ENCODE assay signal across 9 mouse cellular contexts in the genomic region with DNA sequence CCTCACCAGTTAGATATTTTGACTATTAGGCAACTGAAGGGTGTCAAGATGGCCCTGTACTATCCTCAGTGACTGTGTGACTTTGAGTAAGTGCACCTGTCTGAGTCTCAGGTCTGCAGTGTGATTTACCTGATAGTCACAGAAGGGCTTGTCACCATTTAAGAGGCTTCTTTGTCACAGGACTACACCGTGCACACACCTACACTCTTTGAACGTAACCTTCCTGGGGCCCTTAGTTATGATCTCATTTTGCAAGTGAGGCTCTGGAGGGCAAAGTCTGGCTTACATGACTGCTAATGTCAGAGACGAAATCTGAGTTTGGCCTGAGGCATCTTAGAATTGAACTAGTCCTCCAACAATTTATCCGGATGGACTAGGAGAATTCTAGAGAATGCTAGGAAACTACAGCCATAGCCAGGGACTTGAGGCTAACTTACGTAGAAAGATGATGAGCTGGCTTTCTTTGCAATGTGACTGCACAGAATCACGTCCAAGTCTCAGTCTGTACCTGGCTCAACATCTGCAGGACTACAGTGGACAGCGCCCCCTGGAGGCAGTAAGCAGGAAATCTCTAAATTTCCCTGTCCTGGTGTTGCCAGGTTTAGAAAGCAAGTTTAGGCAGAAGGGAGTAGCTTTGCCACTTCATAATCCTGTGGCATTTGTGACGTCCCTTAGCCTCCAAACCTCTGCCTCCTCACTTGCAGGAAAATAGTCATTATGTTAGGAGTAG. TPM values are rescaled to one million over a fixed set of nuclear protein-coding genes. Genes with fewer than 3 reads are reported as not detected.
DNase-seq lines count a peak whose midpoint lies in the region; ATAC-seq and TF ChIP-seq lines count a peak whose summit lies in the region.
"Had no signal": no experiment of that assay in that cellular context is flagged by ENCODE, and none has a peak within 500 bp of the region (broad histone marks: within the 10 kb centered on the region; RNA-seq: fewer than 3 reads in every experiment).

No protein-coding gene starts in this region.

- peak; percentile 99 for TF ChIP-seq CTCF in CH12.LX (conservative IDR thresholded peaks at IDR 0.05 in 1 of 2, IDR thresholded peaks at IDR 0.05 in 1 of 2; ENCODE audit: low read depth in 2 of 2, low read length in 2 of 2)
- TF ChIP-seq CTCF in thymus, adult 2 months (IDR thresholded peaks at IDR 0.05; ENCODE audit: borderline replicate concordance, control insufficient read depth, extremely low read depth, insufficient read depth, low read length, poor library complexity): no peak

- H3K27me3 ChIP-seq in hindbrain, embryonic 10.5 days (ENCODE audit: insufficient read depth, poor library complexity, severe bottlenecking): peaks cover 57% of the 10 kb centered on the region
- peaks cover 57% of the 10 kb centered on the region for H3K27me3 ChIP-seq in hindbrain, embryonic 12.5 days
- H3K27me3 ChIP-seq in CH12.LX (replicated peaks): no peaks in the 10 kb centered on the region
- peaks cover 19% of the 10 kb centered on the region for H3K27me3 ChIP-seq in thymus, adult 2 months (ENCODE audit: control insufficient read depth, insufficient read depth, low read length)

- H3K4me2 ChIP-seq in hindbrain, embryonic 12.5 days (replicated peaks): no peak overlapping the region
- no peak overlapping the region for H3K4me2 ChIP-seq in CH12.LX (ENCODE audit: insufficient read depth, low read depth, poor library complexity, severe bottlenecking)
- H3K4me2 ChIP-seq: embryonic facial prominence, embryonic 13.5 days had no signal

- no peaks in the 10 kb centered on the region for H3K36me3 ChIP-seq in hindbrain, embryonic 10.5 days
- no peaks in the 10 kb centered on the region for H3K36me3 ChIP-seq in hindbrain, embryonic 12.5 days
- H3K36me3 ChIP-seq in CH12.LX (replicated peaks in 1 of 2; ENCODE audit: control insufficient read depth in 1 of 2, insufficient read depth in 1 of 2, low read length in 1 of 2): peaks cover 0 to 9% of the 10 kb centered on the region in 2 experiments
- no peaks in the 10 kb centered on the region for H3K36me3 ChIP-seq in thymus, adult 2 months (ENCODE audit: control insufficient read depth, insufficient read depth, low read length)
- H3K36me3 ChIP-seq: embryonic facial prominence, embryonic 13.5 days had no signal

- no peaks in the 10 kb centered on the region for H3K9me3 ChIP-seq in hindbrain, embryonic 10.5 days
- H3K9me3 ChIP-seq in hindbrain, embryonic 12.5 days (replicated peaks): no peaks in the 10 kb centered on the region
- no peaks in the 10 kb centered on the region for H3K9me3 ChIP-seq in CH12.LX (replicated peaks; ENCODE audit: low read length)
- H3K9me3 ChIP-seq: embryonic facial prominence, embryonic 13.5 days had no signal

- no peak overlapping the region for H3K4me3 ChIP-seq in hindbrain, embryonic 10.5 days
- no peak overlapping the region for H3K4me3 ChIP-seq in hindbrain, embryonic 12.5 days
- H3K4me3 ChIP-seq in CH12.LX (replicated peaks in 1 of 3; ENCODE audit: low read depth in 2 of 3, low read length in 2 of 3, poor library complexity in 1 of 3): no peak overlapping the region
- no peak overlapping the region for H3K4me3 ChIP-seq in thymus, adult 2 months (ENCODE audit: control insufficient read depth, insufficient read depth, low read length)
- H3K4me3 ChIP-seq: embryonic facial prominence, embryonic 13.5 days had no signal

- TF ChIP-seq POLR2A in CH12.LX (IDR thresholded peaks at IDR 0.05; ENCODE audit: low read depth, low read length): no peak
- no peak for TF ChIP-seq POLR2A in thymus, adult 2 months (IDR thresholded peaks at IDR 0.05; ENCODE audit: control insufficient read depth, extremely low read depth, insufficient read depth, low read length, poor library complexity)

- no peak for ATAC-seq in hindbrain, embryonic 12.5 days (ENCODE audit: low FRiP score)
- ATAC-seq in frontal cortex, adult (ENCODE audit: low TSS enrichment): peak; percentile 47; the same call in 1 of the 2 replicates
- ATAC-seq in megakaryocyte, adult 5-6 weeks (ENCODE audit: poor library complexity, severe bottlenecking): peak; percentile 84

- TF ChIP-seq EP300 in CH12.LX (IDR thresholded peaks at IDR 0.05; ENCODE audit: low read length): no peak

- H3K4me1 ChIP-seq in hindbrain, embryonic 10.5 days (replicated peaks): peaks cover 21% of the 10 kb centered on the region
- H3K4me1 ChIP-seq in hindbrain, embryonic 12.5 days: peaks cover 5% of the 10 kb centered on the region; the same call in 1 of the 2 replicates
- peaks cover 8 to 63% of the 10 kb centered on the region in 2 experiments; a peak in 3 of 4 replicates for H3K4me1 ChIP-seq in CH12.LX (ENCODE audit: control insufficient read depth in 1 of 2, insufficient read depth in 2 of 2)
- H3K4me1 ChIP-seq in thymus, adult 2 months (replicated peaks; ENCODE audit: control insufficient read depth, insufficient read depth, low read length): peaks cover 8% of the 10 kb centered on the region

- in situ Hi-C loops in CH12.LX (cut with MboI; ENCODE audit: low pct_ligation_motif_present, low pct_unique_long_range_greater_than_20kb, low sequenced_read_pairs): no loop called here

- H3K9ac ChIP-seq in hindbrain, embryonic 12.5 days: no peak overlapping the region
- no peak overlapping the region for H3K9ac ChIP-seq in CH12.LX (ENCODE audit: insufficient read depth, low read depth)
- H3K9ac ChIP-seq: embryonic facial prominence, embryonic 13.5 days had no signal

- peak; percentile 98 for TF ChIP-seq RAD21 in CH12.LX (IDR thresholded peaks at IDR 0.05; ENCODE audit: low read depth, low read length)

- no peaks in the 10 kb centered on the region for H3K79me2 ChIP-seq in CH12.LX (replicated peaks; ENCODE audit: control insufficient read depth, extremely low read depth, insufficient read depth, poor library complexity, severe bottlenecking)

- dilution Hi-C loops in CH12.LX (cut with MboI; ENCODE audit: extremely low pct_ligation_motif_present, extremely low pct_unique_long_range_greater_than_20kb, low sequenced_read_pairs): no loop called here

- peak; percentile 47 for DNase-seq in hindbrain, embryonic 10.5 days (ENCODE audit: low spot score)
- DNase-seq in CH12.LX (ENCODE audit: extremely low read depth): peak; percentile 79
- peak; percentile 82 for DNase-seq in adrenal gland, postnatal 14 days
- DNase-seq in kidney, postnatal 36 days: peak; percentile 46 to 72
- peak; percentile 49 for DNase-seq in thymus, adult 2 months

- 44% methylated on average over 8 of the region's 8 CpGs for WGBS in hindbrain, embryonic 10.5 days
- 41% methylated on average over 8 of the region's 8 CpGs for WGBS in hindbrain, embryonic 12.5 days
- 42% methylated on average over 8 of the region's 8 CpGs for WGBS in thymus, adult 2 months

- no peak overlapping the region for H3K27ac ChIP-seq in hindbrain, embryonic 10.5 days
- no peak overlapping the region for H3K27ac ChIP-seq in hindbrain, embryonic 12.5 days
- H3K27ac ChIP-seq in CH12.LX (ENCODE audit: insufficient read depth, low read depth): no peak overlapping the region
- H3K27ac ChIP-seq in thymus, adult 2 months (ENCODE audit: control insufficient read depth, insufficient read depth, low read length): no peak overlapping the region
- H3K27ac ChIP-seq: embryonic facial prominence, embryonic 13.5 days had no signal

TF ChIP-seq in CH12.LX, 34 proteins besides CTCF, POLR2A, EP300 and RAD21 (continues in another document):
- TF ChIP-seq GABPA (IDR thresholded peaks at IDR 0.05; ENCODE audit: insufficient replicate concordance, low read depth, low read length): no peak
- TF ChIP-seq ZC3H11A (IDR thresholded peaks at IDR 0.05; ENCODE audit: low read depth, low read length): peak; percentile 89
- TF ChIP-seq MAFK (IDR thresholded peaks at IDR 0.05; ENCODE audit: insufficient replicate concordance, low read length): peak; percentile 74
- TF ChIP-seq MXI1 (IDR thresholded peaks at IDR 0.05; ENCODE audit: low read depth, low read length): no peak
- TF ChIP-seq TCF12 (IDR thresholded peaks at IDR 0.05; ENCODE audit: low read depth, low read length): no peak
- peak; percentile 98 for TF ChIP-seq SMC3 (IDR thresholded peaks at IDR 0.05; ENCODE audit: low read depth, low read length)
- no peak for TF ChIP-seq USF2 (conservative IDR thresholded peaks at IDR 0.05; ENCODE audit: low read depth, low read length)
- TF ChIP-seq USF1 (IDR thresholded peaks at IDR 0.05; ENCODE audit: low read depth, low read length): no peak
- peak; percentile 35; the same call in 1 of the 2 replicates for TF ChIP-seq MYC (IDR thresholded peaks at IDR 0.05; ENCODE audit: low read depth, low read length)
- no peak for TF ChIP-seq ZMIZ1 (IDR thresholded peaks at IDR 0.05; ENCODE audit: low read depth, low read length)
- 0 out of 2 replicates have a peak, but pooled peaks have one; percentile 27 for TF ChIP-seq MEF2A (IDR thresholded peaks at IDR 0.05; ENCODE audit: borderline replicate concordance, low read depth, low read length)
- no peak for TF ChIP-seq RCOR1 (conservative IDR thresholded peaks at IDR 0.05; ENCODE audit: low read depth, low read length)
- TF ChIP-seq ETS1 (conservative IDR thresholded peaks at IDR 0.05; ENCODE audit: low read depth, low read length): no peak
- no peak for TF ChIP-seq E2F4 (IDR thresholded peaks at IDR 0.05; ENCODE audit: insufficient replicate concordance, low read depth, low read length)
- no peak for TF ChIP-seq CHD2 (IDR thresholded peaks at IDR 0.05; ENCODE audit: low read length)
- peak; percentile 60; the same call in 1 of the 2 replicates for TF ChIP-seq NELFE (IDR thresholded peaks at IDR 0.05; ENCODE audit: low read depth, low read length)
- no peak for TF ChIP-seq POLR2AphosphoS2 (IDR thresholded peaks at IDR 0.05; ENCODE audit: low read depth, low read length)
- no peak for TF ChIP-seq CHD1 (IDR thresholded peaks at IDR 0.05; ENCODE audit: low read depth, low read length)
- no peak for TF ChIP-seq SIN3A (IDR thresholded peaks at IDR 0.05; ENCODE audit: low read length)
- TF ChIP-seq ZKSCAN1 (IDR thresholded peaks at IDR 0.05; ENCODE audit: borderline replicate concordance, low read depth, low read length): no peak
- TF ChIP-seq MAZ (IDR thresholded peaks at IDR 0.05; ENCODE audit: low read depth, low read length): 0 out of 2 replicates have a peak, but pooled peaks have one; percentile 45
- 0 out of 2 replicates have a peak, but pooled peaks have one; percentile 53 for TF ChIP-seq IRF4 (IDR thresholded peaks at IDR 0.05; ENCODE audit: low read depth, low read length)

RNA-seq across cellular contexts. Expression of gene Nos2, which starts 2.3 kb away (rescaled TPM):
- polyA plus RNA-seq in hindbrain, embryonic 10.5 days (2016; fragmentation: Nextera tagmentation; extraction: Ambion mirVana): 0.71 and 1.1 TPM in 2 replicates
- 1.4 and 1.7 TPM in 2 replicates for polyA plus RNA-seq in hindbrain, embryonic 12.5 days (2016; fragmentation: Nextera tagmentation; extraction: Ambion mirVana)
- total RNA-seq in CH12.LX (2012; rRNA removed) (0.80 and 3.4 TPM in 2 replicates), CH12.LX (2014; rRNA removed) (1.3 and 1.6 TPM in 2 replicates)
- 1.8 and 2.0 TPM in 2 replicates for polyA plus RNA-seq in CH12.LX (2012; ENCODE audit: insufficient read length, low read depth)
- 2.8 and 4.1 TPM in 2 replicates for total RNA-seq in adrenal gland, postnatal 14 days (2021)
- total RNA-seq in megakaryocyte, adult 5-6 weeks (2015): not detected in 2 replicates
- total RNA-seq in megakaryocyte, adult 5-6 weeks (2017): not detected in 2 replicates
- polyA plus RNA-seq in thymus, adult 2 months (2012; rRNA removed): 8.2 and 8.3 TPM in 2 replicates
